Mouse (Mus musculus): ENCODE data around the gene Sri. TPM values are rescaled to one million over a fixed set of nuclear protein-coding genes. Genes with fewer than 3 reads are reported as not detected.

The Sri gene
- total RNA-seq, 1 experiment from 2014 or later = 186 TPM

- ATAC-seq (ENCODE audit: extremely low read depth, insufficient number of reproducible peaks, low FRiP score, poor library complexity, severe bottlenecking) = no peak
These were observed 42.3 kb downstream of the Sri start for GRCm38 (mm10) chr5:8088147-8088546.

- ATAC-seq (ENCODE audit: extremely low read depth, insufficient number of reproducible peaks, low FRiP score, poor library complexity, severe bottlenecking) = no peak
These were observed 49.0 kb downstream of the Sri start for GRCm38 (mm10) chr5:8094921-8095320.

GRCm38 (mm10) chr5:8095689-8096088 lies 49.8 kb downstream of the Sri start:
- ATAC-seq (ENCODE audit: extremely low read depth, insufficient number of reproducible peaks, low FRiP score, poor library complexity, severe bottlenecking) = no peak

GRCm38 (mm10) chr5:8111691-8112090 lies 65.8 kb downstream of the Sri start:
- no peak for ATAC-seq (ENCODE audit: extremely low read depth, insufficient number of reproducible peaks, low FRiP score, poor library complexity, severe bottlenecking)

GRCm38 (mm10) chr5:8112246-8112645 lies 66.4 kb downstream of the Sri start:
- no peak for ATAC-seq (ENCODE audit: extremely low read depth, insufficient number of reproducible peaks, low FRiP score, poor library complexity, severe bottlenecking)

- no peak for ATAC-seq (ENCODE audit: extremely low read depth, insufficient number of reproducible peaks, low FRiP score, poor library complexity, severe bottlenecking)
These were observed 70.8 kb downstream of the Sri start for GRCm38 (mm10) chr5:8116561-8117168.

Other genes starting within 250 kb of the Sri start
- 119 and 123 TPM in 2 replicates for gene Steap4, start 85.6 kb upstream of the Sri start, total RNA-seq (2017)

Measured in neutrophil, adult 5-6 weeks (primary cell).